Mouse (Mus musculus) stomach, postnatal 0 days (tissue): ENCODE results near the gene Pdlim3. TPM values are rescaled to one million over a fixed set of nuclear protein-coding genes. Genes with fewer than 3 reads are reported as not detected.

ENCODE experiments used
- ATAC-seq: fragments of 200-750 bp; cut with Nextera tagmentation; 2 replicates; pipeline ENCODE4 v1.8.0; 2017; ENCODE audit not compliant: low FRiP score, low TSS enrichment
- DNase-seq: peaks from one replicate; pipeline ENCODE4 v3.0.0-alpha.2; 2016; ENCODE audit warnings: low spot score
- H3K27ac ChIP-seq: fragments of 300-500 bp; sonication (generic); replicated peaks from 2 replicates; pipeline ENCODE4 v1.5.1; 2014; ENCODE audit warnings: mild to moderate bottlenecking, control low read depth
- H3K27me3 ChIP-seq: fragments of 300-500 bp; sonication (generic); 2 replicates; pipeline ENCODE4 v1.6.1; 2014; ENCODE audit warnings: low read length; ENCODE audit not compliant: control insufficient read depth, insufficient read depth
- H3K36me3 ChIP-seq: fragments of 300-500 bp; sonication (generic); 2 replicates; pipeline ENCODE4 v1.6.1; 2014; ENCODE audit warnings: low read length, mixed read lengths; ENCODE audit not compliant: control insufficient read depth, insufficient read depth
- H3K4me1 ChIP-seq: fragments of 300-500 bp; sonication (generic); replicated peaks from 2 replicates; pipeline ENCODE4 v1.6.1; 2014; ENCODE audit warnings: antibody characterized with exemption; ENCODE audit not compliant: control insufficient read depth, insufficient read depth
- H3K4me2 ChIP-seq: fragments of 300-500 bp; sonication (generic); replicated peaks from 2 replicates; pipeline ENCODE4 v1.6.1; 2014; ENCODE audit warnings: low read depth, mild to moderate bottlenecking, control low read depth, moderate library complexity
- H3K4me3 ChIP-seq: fragments of 300-500 bp; sonication (generic); 2 replicates; pipeline ENCODE4 v1.5.1; 2014; ENCODE audit warnings: low read depth, low read length, control low read depth
- H3K9ac ChIP-seq: fragments of 300-500 bp; sonication (generic); 2 replicates; pipeline ENCODE4 v1.6.1; 2014; ENCODE audit warnings: mild to moderate bottlenecking, low read length, control low read depth, mixed read lengths
- H3K9me3 ChIP-seq: fragments of 300-500 bp; sonication (generic); 2 replicates; pipeline ENCODE4 v1.6.1; 2016; ENCODE audit warnings: low read length; ENCODE audit not compliant: control insufficient read depth
- CTCF ChIP-seq: IDR thresholded peaks from 2 replicates; pipeline ENCODE4 v1.5.1; 2016; ENCODE audit warnings: antibody characterized with exemption, low read depth, mild to moderate bottlenecking, moderate library complexity
- EP300 ChIP-seq: optimal IDR thresholded peaks from 2 replicates; pipeline ENCODE3; 2016; ENCODE audit warnings: antibody characterized with exemption
- WGBS: fragments of 180-500 bp; shearing (Covaris S2); extraction: QIAGEN DNeasy Blood & Tissue Kit; methylation state at CpG from one replicate; pipeline ENCODE4 v1.1.7; 2014; 5-methylcytosine and 5-hydroxymethylcytosine counted together
- polyA plus RNA-seq: library from polyadenylated mRNA; unstranded; fragments of >200 nt; fragmentation: Nextera tagmentation; extraction: Ambion mirVana; gene quantifications from 2 replicates; pipeline ENCODE4 v1.2.1, GENCODE M21; 2015

The Pdlim3 gene
- polyA plus RNA-seq, 1 experiment from 2014 or later = 256 TPM

GRCm38 (mm10) chr8:45889737-45890136 lies 4.5 kb downstream of the Pdlim3 start:
- no peaks in the 10 kb centered on the region for H3K9me3 ChIP-seq
- H3K27me3 ChIP-seq = no peaks in the 10 kb centered on the region
- H3K4me2 ChIP-seq = no peak overlapping the region
- no peak for DNase-seq
- TF ChIP-seq EP300 (no peak), CTCF (no peak)
- no peak overlapping the region for H3K9ac ChIP-seq
- no peaks in the 10 kb centered on the region for H3K4me1 ChIP-seq
- no peak overlapping the region for H3K4me3 ChIP-seq
- H3K36me3 ChIP-seq = no peaks in the 10 kb centered on the region
- no peak overlapping the region for H3K27ac ChIP-seq
- WGBS = 90% methylated on average over 7 of the region's 7 CpGs
- ATAC-seq = no peak

- Histone ChIP-seq H3K4me3 (no peak overlapping the region), H3K9me3 (no peaks in the 10 kb centered on the region), H3K27ac (no peak overlapping the region), H3K9ac (no peak overlapping the region), H3K4me2 (no peak overlapping the region), H3K27me3 (no peaks in the 10 kb centered on the region), H3K36me3 (no peaks in the 10 kb centered on the region), H3K4me1 (no peaks in the 10 kb centered on the region)
- 77% methylated on average over 3 of the region's 3 CpGs for WGBS
- ATAC-seq (no peak), DNase-seq (no peak)
- TF ChIP-seq EP300 = no peak
These were observed 11.3 kb downstream of the Pdlim3 start for GRCm38 (mm10) chr8:45896590-45896989.

GRCm38 (mm10) chr8:45899783-45900182 lies 14.5 kb downstream of the Pdlim3 start:
- Histone ChIP-seq H3K9me3 (no peaks in the 10 kb centered on the region), H3K36me3 (no peaks in the 10 kb centered on the region), H3K4me1 (no peaks in the 10 kb centered on the region), H3K4me2 (no peak overlapping the region), H3K27ac (no peak overlapping the region), H3K4me3 (no peak overlapping the region), H3K9ac (no peak overlapping the region), H3K27me3 (no peaks in the 10 kb centered on the region)
- no peak for TF ChIP-seq CTCF
- no peak for TF ChIP-seq EP300
- ATAC-seq (no peak), DNase-seq (no peak)
- 76% methylated on average over 3 of the region's 3 CpGs for WGBS

GRCm38 (mm10) chr8:45901626-45902025 lies 16.4 kb downstream of the Pdlim3 start:
- no peak overlapping the region for H3K4me3 ChIP-seq
- TF ChIP-seq EP300 (no peak), CTCF (no peak)
- no peaks in the 10 kb centered on the region for H3K4me1 ChIP-seq
- WGBS = 76% methylated on average over 8 of the region's 8 CpGs
- ATAC-seq (no peak), DNase-seq (no peak)
- no peaks in the 10 kb centered on the region for H3K36me3 ChIP-seq
- no peaks in the 10 kb centered on the region for H3K27me3 ChIP-seq
- H3K4me2 ChIP-seq = no peak overlapping the region
- H3K9ac ChIP-seq = no peak overlapping the region
- H3K9me3 ChIP-seq = no peaks in the 10 kb centered on the region
- no peak overlapping the region for H3K27ac ChIP-seq

GRCm38 (mm10) chr8:45903659-45904058 lies 18.4 kb downstream of the Pdlim3 start:
- 21% methylated on average over 3 of the region's 3 CpGs for WGBS
- no peak overlapping the region for H3K27ac ChIP-seq
- DNase-seq = no peak
- H3K4me3 ChIP-seq = no peak overlapping the region
- no peaks in the 10 kb centered on the region for H3K27me3 ChIP-seq
- H3K9ac ChIP-seq = no peak overlapping the region
- H3K9me3 ChIP-seq = no peaks in the 10 kb centered on the region
- no peak for ATAC-seq
- no peaks in the 10 kb centered on the region for H3K4me1 ChIP-seq
- no peak overlapping the region for H3K4me2 ChIP-seq
- H3K36me3 ChIP-seq = no peaks in the 10 kb centered on the region
- no peak for TF ChIP-seq EP300
- no peak for TF ChIP-seq CTCF

GRCm38 (mm10) chr8:45905591-45906250 lies 20.5 kb downstream of the Pdlim3 start:
- H3K4me1 ChIP-seq = no peaks in the 10 kb centered on the region
- no peak overlapping the region for H3K9ac ChIP-seq
- no peaks in the 10 kb centered on the region for H3K36me3 ChIP-seq
- H3K9me3 ChIP-seq = no peaks in the 10 kb centered on the region
- H3K4me3 ChIP-seq = no peak overlapping the region
- H3K27ac ChIP-seq = no peak overlapping the region
- TF ChIP-seq CTCF (no peak), EP300 (no peak)
- DNase-seq = no peak
- no peak; the same call in 1 of the 2 replicates for ATAC-seq
- WGBS = 60% methylated on average over 7 of the region's 7 CpGs
- no peaks in the 10 kb centered on the region for H3K27me3 ChIP-seq
- H3K4me2 ChIP-seq = no peak overlapping the region
